Mouse (Mus musculus) layer of hippocampus, postnatal 25 days (tissue): ENCODE measurements around the gene Ppp1r9a. TPM values are rescaled to one million over a fixed set of nuclear protein-coding genes. Genes with fewer than 3 reads are reported as not detected.

Experiments
- DNase-seq, 2 experiments: peaks; one replicate each; pipeline ENCODE4 v3.0.0; 2022; ENCODE audit warnings: mixed read lengths in 2 of 2, low spot score in 1 of 2; ENCODE audit errors: extremely low spot score in 1 of 2
- total RNA-seq, 2 experiments: library from RNA; stranded (reverse); gene quantifications; 2 replicates each; pipeline ENCODE4 v1.2.3; 2021

Gene Ppp1r9a
- total RNA-seq, 2 experiments from 2014 or later: 146 to 154 TPM

DNA sequence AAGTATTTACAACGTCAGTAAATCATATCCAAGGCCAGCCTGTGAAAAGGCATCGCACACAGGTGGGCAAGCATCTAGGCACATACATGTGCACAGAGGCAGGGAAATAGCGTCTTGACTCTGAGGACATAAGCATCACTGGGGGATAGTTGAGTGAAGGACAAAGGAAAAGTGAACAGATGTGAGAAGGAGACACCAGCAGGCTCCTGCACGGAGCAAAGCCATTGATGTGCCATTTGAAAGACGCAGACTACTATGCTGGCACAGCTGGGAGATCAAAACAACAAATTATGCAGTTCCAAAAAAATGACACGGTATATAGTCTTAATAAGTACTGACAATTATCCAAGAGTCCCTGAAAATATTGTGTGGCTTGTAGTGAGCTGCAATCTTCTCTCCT, 284.9 kb downstream of the Ppp1r9a start:
- no peak for DNase-seq

DNA sequence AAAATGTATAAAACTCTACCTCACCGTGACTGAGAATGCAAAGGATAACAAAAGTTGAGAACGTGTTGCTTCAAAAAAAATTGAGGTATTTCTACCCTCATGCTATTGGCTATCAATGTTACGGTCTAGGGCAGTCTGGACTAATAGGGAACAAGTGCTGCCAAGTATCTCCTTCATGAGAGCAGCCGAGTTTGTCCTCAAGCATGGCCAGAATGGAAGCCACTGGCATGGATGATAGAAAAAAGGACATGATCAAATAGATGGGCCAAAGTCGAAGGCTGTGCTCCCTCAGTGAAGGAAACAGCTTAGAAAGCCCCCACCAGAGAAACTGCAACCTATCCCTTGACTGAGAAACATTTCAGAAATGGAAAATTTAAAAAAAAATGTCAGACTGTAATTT, 285.3 kb downstream of the Ppp1r9a start:
- DNase-seq: no peak

DNA sequence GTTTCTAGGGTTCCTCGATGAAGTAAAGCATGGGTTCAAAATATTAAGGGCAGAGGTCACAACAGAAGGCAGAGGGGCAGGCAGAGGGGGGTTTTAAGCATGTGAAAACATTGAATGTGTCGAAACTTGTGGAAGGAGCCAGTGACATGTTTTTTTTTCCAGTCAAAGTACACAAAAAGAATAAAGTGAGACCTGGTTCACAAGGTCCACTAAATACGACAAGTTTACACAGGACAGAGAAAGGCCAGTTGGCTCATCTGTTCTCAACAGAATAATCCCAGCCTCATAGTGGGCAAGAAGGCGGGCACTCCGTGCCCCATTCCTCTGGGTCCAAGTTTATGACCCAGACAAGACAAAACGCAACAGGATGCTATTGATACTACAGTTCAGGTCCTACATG, 286.2 kb downstream of the Ppp1r9a start:
- no peak for DNase-seq

DNA sequence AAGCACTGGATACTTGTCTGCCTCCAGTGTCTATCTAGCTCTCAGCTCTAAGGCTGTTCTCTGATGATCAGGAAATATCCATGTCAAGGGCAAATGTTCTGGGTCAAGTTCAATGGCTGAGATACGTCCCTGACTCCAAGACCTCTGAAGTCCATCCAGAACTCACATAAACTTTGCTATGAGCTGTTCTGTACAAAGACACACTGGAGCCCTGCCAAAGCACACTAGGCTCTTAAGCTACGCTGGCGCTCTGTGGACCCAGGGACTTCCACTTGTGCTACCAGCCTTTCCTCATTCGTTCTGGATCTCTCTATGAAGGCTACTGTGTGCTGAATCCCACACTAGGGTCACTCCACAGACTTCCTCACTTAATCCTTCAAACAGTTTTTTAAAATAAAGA, 286.8 kb downstream of the Ppp1r9a start:
- no peak for DNase-seq

DNA sequence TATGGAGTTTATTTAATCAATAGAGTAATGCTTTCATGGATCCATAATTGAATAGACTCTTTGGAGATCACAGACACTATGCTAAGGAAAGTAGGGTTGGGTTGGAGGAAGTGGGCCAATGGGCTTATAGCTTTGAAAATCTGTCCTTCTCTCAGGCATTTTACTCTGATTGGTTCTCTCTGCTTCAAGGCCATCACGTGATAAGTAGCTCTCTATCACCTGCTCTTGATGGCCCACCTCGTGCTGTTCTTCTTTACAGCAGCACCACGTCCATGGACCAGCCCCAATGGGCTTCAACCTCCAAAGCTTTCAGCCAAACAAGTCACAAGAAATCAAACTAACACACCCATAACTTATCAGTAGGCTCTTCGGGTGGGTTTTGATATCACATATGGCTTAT, 288.0 kb downstream of the Ppp1r9a start:
- DNase-seq: no peak

DNA sequence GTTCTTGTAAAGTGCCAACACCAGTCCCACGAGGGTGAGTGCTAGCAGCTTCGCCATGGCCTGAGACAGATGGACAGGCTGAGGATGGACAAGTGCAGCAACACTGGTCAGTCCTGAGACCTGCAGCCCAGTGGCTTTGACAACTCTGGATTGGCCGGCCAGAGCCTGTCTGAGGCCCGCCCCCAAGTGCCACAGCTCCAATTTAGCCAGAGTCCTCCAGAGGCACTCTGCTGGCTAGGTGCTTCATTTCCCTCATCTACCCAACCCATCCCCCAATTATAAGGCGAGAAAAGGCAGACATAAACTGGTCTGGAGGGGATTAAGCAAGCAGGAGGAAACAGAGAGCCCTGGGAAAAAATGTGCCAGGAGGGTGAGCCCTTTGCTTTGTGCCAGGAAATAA, 291.0 kb downstream of the Ppp1r9a start, which contains the start of gene Pon1:
Pon1 (minus strand) TSS at position 254 of the 400 bp plus-strand sequence.
- DNase-seq: no peak

DNA sequence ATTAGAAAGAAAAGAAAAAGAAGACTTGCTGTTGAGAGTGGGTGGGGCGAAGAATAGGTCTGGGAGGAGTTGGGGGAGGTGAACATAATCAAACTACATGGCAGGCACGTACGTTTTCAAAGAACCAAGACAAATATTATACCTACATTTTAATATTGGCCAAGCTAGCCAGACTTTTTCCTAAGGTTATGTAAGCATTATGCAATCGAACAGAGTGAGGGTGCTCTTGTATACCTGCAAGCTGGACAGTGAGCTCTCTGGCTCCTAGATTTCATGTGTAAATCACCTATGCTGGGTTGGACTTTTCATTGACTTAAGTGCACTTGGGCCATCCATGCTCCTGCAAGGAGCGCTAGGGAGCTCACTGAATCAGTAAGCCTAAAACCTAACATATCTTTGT, 295.9 kb downstream of the Ppp1r9a start:
- no peak for DNase-seq

DNA sequence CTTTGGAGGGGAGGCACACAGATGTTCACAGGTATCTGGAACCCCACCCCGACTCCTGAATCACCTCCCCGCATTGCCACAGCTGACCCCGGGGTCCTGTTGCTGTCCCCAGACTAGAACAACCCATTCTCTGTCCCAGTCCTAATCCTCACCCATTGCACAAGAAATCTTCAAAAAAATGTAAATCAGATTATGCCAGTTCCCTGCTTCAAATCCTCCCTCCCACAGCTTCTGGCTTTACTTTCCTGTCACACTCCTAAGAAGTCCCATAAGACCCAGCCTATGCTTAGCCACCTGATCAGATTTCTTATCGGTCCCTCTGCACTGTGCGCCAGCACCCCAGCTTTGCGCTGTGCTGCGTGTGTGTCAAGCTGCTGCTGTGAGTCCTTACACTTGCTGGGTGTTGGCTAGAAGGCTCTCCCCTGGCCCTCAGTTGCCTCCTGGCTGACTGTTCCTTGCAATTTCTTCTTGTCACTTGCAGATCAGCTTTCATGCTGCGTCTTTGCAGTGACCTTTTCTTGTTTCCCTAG, 296.7 kb downstream of the Ppp1r9a start:
- DNase-seq: no peak

DNA sequence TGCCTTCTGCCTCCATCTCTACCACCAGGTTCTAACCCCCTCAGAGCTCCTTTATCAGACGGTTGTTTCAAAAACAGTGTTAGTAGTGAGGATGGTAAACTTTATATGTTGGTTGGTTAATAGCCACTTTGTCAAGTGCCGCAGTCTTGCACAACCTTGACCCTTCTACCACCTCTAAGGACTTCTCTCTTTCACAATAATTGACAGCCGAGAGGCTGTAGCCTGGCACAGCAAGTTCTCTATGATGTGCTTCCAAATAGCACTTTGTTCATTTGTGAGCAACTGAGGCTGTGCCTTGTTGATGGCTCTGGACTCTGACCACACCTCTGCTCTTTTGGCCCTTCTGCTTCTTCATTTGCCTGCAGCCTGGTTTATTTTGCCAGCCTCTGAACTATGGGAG, 297.2 kb downstream of the Ppp1r9a start:
- DNase-seq: no peak

DNA sequence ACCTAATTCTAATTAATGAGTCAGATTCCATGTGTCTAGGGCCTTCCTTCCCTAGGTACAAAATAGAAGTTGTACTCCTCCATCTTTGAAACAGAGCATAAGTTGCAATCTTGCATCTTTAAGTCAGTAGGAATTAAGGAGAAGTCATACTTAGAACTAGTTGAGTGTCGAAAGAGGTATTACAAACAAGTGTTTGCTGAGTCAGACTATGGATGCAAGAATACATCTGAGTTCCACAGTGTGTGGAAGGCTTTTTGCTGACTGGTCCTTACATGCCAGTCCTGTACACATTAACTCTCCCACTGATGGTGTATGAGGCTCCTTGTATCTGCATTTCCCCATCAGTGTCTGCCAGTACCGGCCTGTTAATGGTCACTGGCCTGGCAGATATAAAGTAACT, 305.1 kb downstream of the Ppp1r9a start:
- no peak for DNase-seq

Other genes starting within 250 kb of the Ppp1r9a start
- gene Sgce, start 155.7 kb upstream of the Ppp1r9a start, total RNA-seq: 10 to 100 TPM; 33.3 to 35.3 TPM
- gene Peg10, start 155.6 kb upstream of the Ppp1r9a start, total RNA-seq: 1 to 10 TPM; 6.0 to 6.8 TPM